In genomic region chr10:62261115-62261886, GRCm38 (mm10) we compare ENCODE assay signal across 7 mouse cellular contexts. TPM values are rescaled to one million over a fixed set of nuclear protein-coding genes. Genes with fewer than 3 reads are reported as not detected.
DNase-seq lines count a peak whose midpoint lies in the region; ATAC-seq lines count a peak whose summit lies in the region.

No protein-coding gene starts in this region.

- WGBS in forebrain, embryonic 16.5 days: 18% methylated on average over 18 of the region's 18 CpGs
- 16% methylated on average over 18 of the region's 18 CpGs for WGBS in hindbrain, embryonic 16.5 days

- no peak overlapping the region for H3K27ac ChIP-seq in forebrain, embryonic 16.5 days (ENCODE audit: low read length)
- no peak overlapping the region for H3K27ac ChIP-seq in hindbrain, embryonic 16.5 days (ENCODE audit: low read depth, low read length)

- H3K4me1 ChIP-seq in forebrain, embryonic 16.5 days (replicated peaks; ENCODE audit: control insufficient read depth, insufficient read depth, low read length): 0 out of 2 replicates have a peak, but pooled peaks cover 2% of the 10 kb centered on the region
- H3K4me1 ChIP-seq in hindbrain, embryonic 16.5 days (ENCODE audit: control insufficient read depth, insufficient read depth, low read depth, low read length): no peaks in the 10 kb centered on the region

- no peaks in the 10 kb centered on the region for H3K27me3 ChIP-seq in forebrain, embryonic 16.5 days (replicated peaks; ENCODE audit: control insufficient read depth, insufficient read depth, low read length)
- no peaks in the 10 kb centered on the region for H3K27me3 ChIP-seq in hindbrain, embryonic 16.5 days (replicated peaks; ENCODE audit: control insufficient read depth, insufficient read depth, low read length)

- no peak overlapping the region for H3K4me2 ChIP-seq in forebrain, embryonic 16.5 days (ENCODE audit: low read length)
- no peak overlapping the region for H3K4me2 ChIP-seq in hindbrain, embryonic 16.5 days (ENCODE audit: low read length)

- peak; percentile 72 for DNase-seq in T-cell, adult 2 months (ENCODE audit: low spot score)
- DNase-seq in cerebellum, adult 11-12 months: peak; percentile 76
- DNase-seq in left cerebral cortex, adult 18-20 months (ENCODE audit: low spot score in 2 of 2): peak; percentile 55 to 69
- peak; percentile 66 for DNase-seq in right cerebral cortex, postnatal 4 days

- H3K4me3 ChIP-seq in forebrain, embryonic 16.5 days (replicated peaks; ENCODE audit: low read length): no peak overlapping the region
- no peak overlapping the region for H3K4me3 ChIP-seq in hindbrain, embryonic 16.5 days (ENCODE audit: low read length)

- no peak overlapping the region for H3K9ac ChIP-seq in forebrain, embryonic 16.5 days (replicated peaks; ENCODE audit: low read depth, low read length)
- no peak overlapping the region for H3K9ac ChIP-seq in hindbrain, embryonic 16.5 days (ENCODE audit: low read depth, low read length)

- no peaks in the 10 kb centered on the region for H3K9me3 ChIP-seq in forebrain, embryonic 16.5 days (ENCODE audit: control insufficient read depth, low read length)
- no peaks in the 10 kb centered on the region for H3K9me3 ChIP-seq in hindbrain, embryonic 16.5 days (ENCODE audit: control insufficient read depth, low read length)

- no peaks in the 10 kb centered on the region for H3K36me3 ChIP-seq in forebrain, embryonic 16.5 days (ENCODE audit: control insufficient read depth, insufficient read depth)
- no peaks in the 10 kb centered on the region for H3K36me3 ChIP-seq in hindbrain, embryonic 16.5 days (ENCODE audit: control insufficient read depth, insufficient read depth, low read length)

- ATAC-seq in forebrain, embryonic 16.5 days: peak; percentile 81
- peak; percentile 82 for ATAC-seq in hindbrain, embryonic 16.5 days
- peak; percentile 99 for ATAC-seq in megakaryocyte progenitor cell, adult 5-6 weeks (replicated peaks; ENCODE audit: poor library complexity)

RNA-seq across cellular contexts. Expression of gene Tacr2, which starts 9.1 kb away (rescaled TPM):
- polyA plus RNA-seq in forebrain, embryonic 16.5 days (2015; fragmentation: Nextera tagmentation; extraction: Ambion mirVana): not detected in 2 replicates
- polyA plus RNA-seq in hindbrain, embryonic 16.5 days (2015; fragmentation: Nextera tagmentation; extraction: Ambion mirVana): not detected in 2 replicates
- total RNA-seq in left cerebral cortex, adult 18-20 months (2021): under 1 TPM; 0.23 to 0.30 TPM
- not detected in 2 replicates for total RNA-seq in megakaryocyte progenitor cell, adult 5-6 weeks (2015)
- total RNA-seq in megakaryocyte progenitor cell, adult 5-6 weeks (2017): not detected in 2 replicates

RNA-seq across cellular contexts. Expression of gene Tspan15, which starts 30.2 kb away (rescaled TPM):
- 13.9 and 15.4 TPM in 2 replicates for polyA plus RNA-seq in forebrain, embryonic 16.5 days (2015; fragmentation: Nextera tagmentation; extraction: Ambion mirVana)
- 22.9 and 24.3 TPM in 2 replicates for polyA plus RNA-seq in hindbrain, embryonic 16.5 days (2015; fragmentation: Nextera tagmentation; extraction: Ambion mirVana)
- total RNA-seq in left cerebral cortex, adult 18-20 months (2021): 1 to 10 TPM; 8.3 to 9.0 TPM
- 0.15 and 0.49 TPM in 2 replicates for total RNA-seq in megakaryocyte progenitor cell, adult 5-6 weeks (2015)
- 0.21 TPM in 1 of 2 replicates, not detected in the other for total RNA-seq in megakaryocyte progenitor cell, adult 5-6 weeks (2017)

Comparison
In these comparisons a context has a peak if more than half of its experiments do, and no peak if none do; other contexts are left out.
1. RNA of gene Tspan15, which starts 30.2 kb away (total RNA-seq): 8.3 to 9.0 TPM in left cerebral cortex, adult 18-20 months; 0.15 to 0.49 TPM in megakaryocyte progenitor cell, adult 5-6 weeks; every median in the first group is over 4 times any median in the second.
2. Peak in every context shown above with its lines, with median percentiles within 50 percentile points of each other: DNase-seq and ATAC-seq.